Mouse (Mus musculus) lung, postnatal 0 days (tissue): ENCODE measurements around the gene Nxpe4.

Source experiments
- CTCF ChIP-seq: IDR thresholded peaks from 2 replicates; pipeline ENCODE4 v1.5.1; 2016; ENCODE audit warnings: antibody characterized with exemption, mild to moderate bottlenecking
- EP300 ChIP-seq: IDR thresholded peaks from 2 replicates; pipeline ENCODE4 v1.6.1; 2016; ENCODE audit warnings: antibody characterized with exemption, mild to moderate bottlenecking, control low read depth

DNA sequence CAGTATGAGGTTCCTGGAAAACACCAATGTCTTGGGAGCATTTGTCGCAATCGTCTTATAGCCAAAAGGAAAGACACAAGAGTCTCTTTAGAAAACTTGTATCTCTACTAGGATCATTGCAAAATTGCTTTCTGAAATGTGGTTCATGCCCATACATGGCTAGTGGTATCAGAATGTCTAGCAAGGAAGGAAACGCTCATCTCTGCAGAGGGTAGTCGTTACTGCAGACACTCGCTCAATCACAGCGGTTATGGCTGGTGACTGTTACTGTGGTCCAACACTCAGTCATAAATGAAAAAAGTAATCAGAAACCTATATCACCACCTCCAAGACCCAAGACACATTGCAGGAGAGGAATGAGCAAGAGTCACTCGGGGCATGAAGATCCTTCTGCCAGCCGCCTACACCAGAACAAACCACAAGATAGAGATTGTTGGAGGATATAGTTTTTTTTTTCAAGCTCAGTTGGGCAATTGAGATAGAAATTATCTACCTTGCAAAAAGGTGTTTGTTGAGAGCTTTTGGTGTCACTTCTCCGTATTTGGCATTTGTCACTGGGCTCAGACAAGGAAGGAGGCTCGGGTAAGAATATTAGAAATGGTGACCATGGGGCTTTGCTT, 241.9 kb downstream of the Nxpe4 start:
- TF ChIP-seq CTCF (no peak), EP300 (no peak)
